Mouse (Mus musculus): ENCODE measurements around the gene Slc25a21.

DNA sequence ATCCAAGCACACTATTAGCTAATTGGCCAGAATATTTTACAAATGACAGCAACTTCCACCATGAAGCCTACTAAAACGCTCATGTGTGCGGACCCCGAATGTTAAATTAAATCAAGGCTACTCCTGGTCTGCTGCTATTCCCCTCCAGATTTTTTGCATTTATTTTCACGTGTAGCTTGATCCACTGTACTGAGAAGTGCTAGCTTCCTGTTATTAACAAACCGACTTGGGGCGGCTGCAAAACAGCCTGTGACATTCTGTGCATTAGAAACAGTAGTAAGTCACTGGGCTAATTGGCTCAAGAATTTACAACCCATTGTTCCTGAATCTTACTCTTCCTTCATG is 478.6 kb downstream of the Slc25a21 start:
- TF ChIP-seq POLR2A (IDR thresholded peaks at IDR 0.05; ENCODE audit: extremely low read depth, insufficient read depth, low read length) = no peak
- TF ChIP-seq CTCF (IDR thresholded peaks at IDR 0.05; ENCODE audit: low read depth, low read length) = no peak
